Mouse (Mus musculus): ENCODE data around the gene Mut. TPM values are rescaled to one million over a fixed set of nuclear protein-coding genes. Genes with fewer than 3 reads are reported as not detected.
A peak's percentile ranks its signal among the peaks of the same experiment; 100 is the strongest.

The Mut gene
- 10 to 100 TPM; 24.4 to 27.3 TPM for total RNA-seq (2021)

DNA sequence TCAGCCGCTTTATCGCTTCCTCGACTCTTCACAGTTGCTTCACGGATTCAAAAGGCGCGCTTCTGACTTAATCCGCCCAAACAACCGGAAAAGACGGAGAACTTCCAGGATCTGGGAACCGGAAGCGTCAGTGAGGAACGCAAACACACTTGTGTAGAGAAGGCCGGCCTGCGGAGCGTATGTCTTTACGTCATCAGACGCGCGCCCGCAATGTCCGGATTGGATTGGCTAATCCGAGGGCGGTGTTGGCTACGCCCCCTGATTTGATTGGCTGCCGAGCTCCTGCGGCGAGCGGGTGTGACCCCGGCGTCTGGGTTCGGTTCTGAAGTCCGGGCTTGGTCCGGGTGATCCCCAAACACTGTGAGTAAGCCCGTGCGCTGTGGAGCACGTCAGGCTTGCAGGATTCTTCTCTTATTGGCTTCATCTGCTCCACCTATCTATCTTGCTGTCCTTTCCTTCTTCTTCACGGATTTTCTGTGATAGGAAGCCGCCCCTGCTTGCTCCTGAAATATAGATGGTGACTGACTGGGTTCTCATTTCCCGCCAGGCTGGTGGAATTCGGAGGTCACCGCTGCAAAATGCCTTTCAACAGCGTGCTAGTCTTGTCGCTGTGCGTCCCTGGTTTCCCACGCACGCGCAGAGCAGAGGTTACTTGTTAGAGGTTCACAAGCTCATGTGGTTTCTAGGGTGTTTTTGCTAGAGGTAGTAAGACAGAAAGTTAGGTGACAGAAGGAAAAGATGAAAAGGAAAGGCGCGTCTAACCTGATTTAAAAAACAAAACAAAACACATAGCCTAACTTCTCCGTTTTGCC is at the start of gene Mut, which contains the start of gene Cenpq:
Gene Mut, plus strand, starts transcription at position 266 of the 812 bp plus-strand sequence.
Gene Cenpq, minus strand, starts transcription at position 628 of the 812 bp plus-strand sequence.
- intact Hi-C loops (cut with DNase I): no loop called here
- DNase-seq: peak; percentile 98

DNA sequence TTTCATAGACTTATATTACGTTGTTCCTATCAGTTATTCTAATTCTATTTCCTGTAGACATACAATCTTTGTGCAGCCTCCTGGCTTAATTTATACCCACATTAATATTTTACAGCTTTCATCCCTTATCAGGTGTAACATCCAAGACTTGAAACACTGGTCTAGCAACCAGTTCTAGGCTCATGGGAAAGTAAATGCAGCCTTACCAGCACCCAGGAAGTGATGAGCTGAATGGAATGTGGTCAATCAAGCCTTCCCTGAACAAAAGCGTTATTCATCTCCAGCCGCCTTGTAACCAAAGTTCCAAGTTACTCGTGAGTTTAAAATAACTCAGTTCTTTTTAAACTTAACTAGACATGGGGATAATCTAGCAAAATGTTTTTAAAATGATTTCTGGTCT is 49.3 kb upstream of the Mut start:
- no peak for DNase-seq
- intact Hi-C loops (cut with DNase I): no loop called here

DNA sequence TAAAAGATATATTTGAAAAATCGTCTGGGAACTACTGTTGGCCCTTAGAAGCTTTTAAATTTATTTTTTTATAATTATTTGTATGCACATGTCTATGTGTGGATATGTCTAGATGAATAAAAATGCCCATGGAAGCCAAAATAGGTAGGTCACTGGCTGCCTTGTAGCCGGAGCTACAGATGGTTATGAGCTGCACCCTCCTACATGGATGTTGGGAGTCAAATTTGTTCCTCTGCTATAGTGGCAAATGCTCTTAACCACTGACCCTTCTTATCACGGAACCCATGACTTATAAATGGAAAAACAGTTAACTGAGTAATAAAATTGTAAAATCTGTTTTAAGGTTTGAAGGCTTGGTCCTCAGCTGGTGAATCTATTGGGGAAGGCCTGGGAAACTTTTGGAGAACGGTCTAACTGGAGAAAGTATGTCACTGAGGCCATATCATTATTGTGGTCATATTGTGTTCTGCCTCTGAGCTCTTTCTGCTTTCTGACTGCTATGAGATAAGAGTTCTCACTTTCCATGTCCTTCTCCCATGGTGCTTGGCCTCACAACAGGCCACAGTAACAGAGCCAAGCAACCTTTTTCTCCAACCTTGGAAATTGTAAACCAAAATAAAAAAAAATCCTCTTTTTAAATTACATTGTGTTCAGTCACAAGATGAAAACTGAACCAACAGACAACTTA is 46.5 kb upstream of the Mut start:
- intact Hi-C loops (cut with DNase I): no loop called here
- DNase-seq: no peak

DNA sequence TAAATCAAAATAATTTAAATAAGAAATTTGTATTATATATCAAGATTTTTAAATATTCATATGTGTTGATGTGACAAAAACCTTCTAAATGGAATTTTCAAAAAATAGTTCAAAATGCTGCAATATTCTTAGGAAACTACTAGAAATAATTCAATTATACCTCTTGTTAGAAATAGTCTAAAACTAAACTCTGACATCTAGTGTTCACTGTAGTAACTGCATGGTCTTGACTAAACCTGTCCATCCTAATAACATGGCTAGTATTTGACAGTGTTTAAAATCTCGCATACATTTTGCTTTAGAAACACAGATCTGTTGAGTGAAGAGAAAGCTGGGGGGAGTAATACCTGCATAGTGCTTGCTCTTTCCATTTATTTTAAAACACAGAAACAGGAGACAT is 37.6 kb upstream of the Mut start:
- intact Hi-C loops (cut with DNase I): loop anchor here (10.0 kb wide), 1 partner anchor 742 kb away; no protein-coding TSS in a partner anchor
- DNase-seq: no peak

DNA sequence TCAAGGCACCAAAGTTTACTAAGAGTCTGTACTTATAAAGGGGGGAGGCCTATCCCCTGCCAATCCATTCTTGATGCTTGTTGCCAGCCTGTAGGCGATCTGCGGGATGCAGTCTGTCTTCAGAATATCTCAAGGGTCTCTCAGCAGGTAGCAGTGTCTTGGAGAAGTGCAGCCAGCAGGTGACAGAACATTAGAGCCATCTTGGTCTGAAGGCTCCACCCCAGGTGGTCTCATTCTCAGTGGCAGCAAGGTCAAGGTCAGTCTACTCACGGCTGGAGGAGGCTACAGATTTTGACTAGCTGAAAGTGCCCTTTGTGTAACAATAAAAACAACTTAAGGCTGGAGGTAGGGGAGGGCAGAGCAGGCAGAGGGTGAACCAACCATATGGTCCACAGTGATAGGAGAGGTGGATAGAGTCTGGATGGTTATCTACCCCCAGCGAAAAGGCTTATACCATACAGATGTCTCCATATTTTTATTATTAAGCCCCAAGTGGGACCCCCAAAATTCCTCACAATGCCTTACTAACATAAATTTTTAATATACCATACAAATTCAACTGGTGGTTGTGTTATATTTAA is 34.6 kb upstream of the Mut start:
- DNase-seq: no peak
- intact Hi-C loops (cut with DNase I): loop anchor here (10.0 kb wide), 1 partner anchor 745 kb away; no protein-coding TSS in a partner anchor

DNA sequence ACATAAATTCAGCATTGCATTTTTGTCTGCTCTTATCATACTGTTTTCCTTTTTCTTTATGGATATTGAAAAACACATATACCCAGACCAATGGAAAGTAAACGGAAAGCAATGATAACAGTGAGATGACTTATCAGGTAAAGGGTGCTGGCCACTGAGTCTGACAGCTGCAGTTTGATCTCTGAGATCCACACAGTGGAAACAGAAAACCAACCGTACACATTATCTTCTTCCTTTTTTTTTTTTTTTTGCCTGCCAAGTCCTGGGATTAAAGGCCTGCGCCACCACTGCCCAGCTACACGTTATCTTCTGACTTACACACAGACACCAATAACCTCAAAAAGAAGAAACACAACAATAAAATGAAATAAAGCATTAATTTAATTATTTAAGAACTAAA is 31.1 kb upstream of the Mut start:
- DNase-seq: no peak
- intact Hi-C loops (cut with DNase I): no loop called here

DNA sequence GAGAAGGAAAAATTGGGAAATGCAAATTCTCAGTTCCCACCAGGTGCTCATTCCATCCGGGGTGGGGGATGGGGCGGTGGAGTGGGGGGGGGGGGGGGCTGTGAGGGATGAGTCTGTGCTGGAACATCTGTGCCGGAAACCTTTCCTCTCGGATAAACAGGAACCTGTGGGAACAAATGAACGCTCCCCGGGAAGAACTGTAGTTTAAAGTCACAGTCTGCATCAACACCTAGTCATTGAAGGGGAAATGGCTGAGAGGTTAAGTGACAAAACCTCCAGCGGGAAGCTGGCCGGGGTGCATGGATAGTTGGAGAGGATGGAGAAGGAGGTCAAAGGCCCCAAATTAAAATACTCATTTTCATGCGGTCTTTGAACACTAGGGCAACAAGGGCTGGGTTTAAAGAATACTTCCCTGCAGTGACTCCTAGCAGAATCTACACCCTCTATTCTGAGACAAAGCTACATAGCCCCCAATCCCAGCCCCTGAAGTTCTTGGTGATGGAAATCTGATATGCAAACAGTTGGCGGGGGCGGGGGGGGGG is 30.4 kb upstream of the Mut start:
- intact Hi-C loops (cut with DNase I): no loop called here
- DNase-seq: peak; percentile 1

DNA sequence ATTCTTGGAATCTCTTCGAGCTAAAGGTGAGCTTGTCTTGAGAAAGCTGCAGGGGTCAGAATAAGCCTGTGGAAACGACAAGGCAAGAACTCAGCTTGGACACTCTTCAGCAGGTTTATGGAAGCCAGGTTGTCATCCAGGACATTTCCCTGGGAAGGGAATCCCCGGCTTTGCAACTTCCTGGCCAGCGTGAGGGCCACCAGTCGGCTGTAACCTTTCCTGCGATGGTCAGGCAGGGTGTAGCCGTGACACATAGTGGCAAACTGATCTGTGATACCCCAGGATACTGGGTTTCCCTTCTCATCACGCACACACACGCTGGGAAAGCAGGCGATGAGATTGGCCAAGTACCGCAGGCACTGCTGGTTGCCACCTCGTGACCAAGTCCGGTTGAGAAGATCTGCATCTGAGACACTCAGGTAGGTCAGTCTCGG is 29.7 kb upstream of the Mut start:
- intact Hi-C loops (cut with DNase I): no loop called here
- DNase-seq: peak; percentile 12

DNA sequence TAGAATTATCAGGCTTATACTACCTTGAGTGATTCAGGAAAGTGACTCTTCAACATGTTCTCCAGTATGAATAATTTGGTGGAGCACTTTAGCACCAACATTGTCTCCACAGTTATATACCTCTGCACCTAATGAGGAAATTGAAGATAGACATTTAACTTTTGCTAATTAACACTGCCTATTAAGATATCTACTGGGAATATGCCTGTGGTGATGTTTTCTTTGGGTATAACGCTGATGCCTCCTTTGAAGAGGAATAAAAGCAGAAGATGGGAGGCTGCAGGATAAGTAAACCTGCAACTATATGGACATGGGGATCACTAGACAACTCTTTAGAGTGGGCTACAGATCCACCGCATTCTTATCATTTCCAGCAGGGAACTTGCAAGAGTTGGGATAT is 20.2 kb upstream of the Mut start, which contains the start of gene Glyatl3:
Gene Glyatl3, minus strand, starts transcription at position 101 of the 400 bp plus-strand sequence.
- intact Hi-C loops (cut with DNase I): no loop called here
- no peak for DNase-seq

DNA sequence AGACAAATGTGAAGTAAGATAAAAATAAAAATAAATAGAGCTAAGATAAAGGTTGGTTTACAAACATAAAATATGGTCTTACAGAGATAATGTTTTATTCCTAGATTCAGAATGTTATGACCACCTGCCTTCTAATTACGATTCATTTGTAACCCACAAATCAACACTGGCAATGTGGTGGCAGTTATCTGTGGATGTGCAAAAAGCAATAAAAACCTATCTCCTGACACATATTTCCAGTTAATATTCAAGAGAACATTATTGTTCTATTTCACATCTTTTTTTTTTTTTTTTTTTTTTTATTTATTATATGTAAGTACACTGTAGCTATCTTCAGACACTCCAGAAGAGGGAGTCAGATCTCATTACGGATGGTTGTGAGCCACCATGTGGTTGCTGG is 19.0 kb upstream of the Mut start:
- intact Hi-C loops (cut with DNase I): no loop called here
- DNase-seq: no peak

DNA sequence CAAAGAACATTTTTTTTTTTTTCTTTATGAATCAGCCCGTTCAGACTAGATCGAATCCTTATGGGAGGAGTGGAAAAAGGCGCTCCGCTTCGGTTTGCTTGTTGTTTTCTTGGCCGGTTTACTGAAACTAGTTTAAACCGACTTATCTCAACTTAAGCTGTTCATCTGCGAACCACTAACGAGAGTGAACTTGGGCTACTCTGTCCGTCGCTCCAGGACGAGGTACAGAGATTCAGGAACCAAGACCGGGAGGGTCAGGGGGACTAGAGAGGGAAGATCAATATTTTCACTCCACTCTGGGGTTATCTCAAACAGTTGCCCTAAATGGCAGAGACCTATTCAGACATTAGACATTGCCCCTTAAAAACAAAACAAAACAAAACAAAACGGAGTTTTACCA is 500 bp upstream of the Mut start:
- no peak for DNase-seq
- intact Hi-C loops (cut with DNase I): no loop called here

DNA sequence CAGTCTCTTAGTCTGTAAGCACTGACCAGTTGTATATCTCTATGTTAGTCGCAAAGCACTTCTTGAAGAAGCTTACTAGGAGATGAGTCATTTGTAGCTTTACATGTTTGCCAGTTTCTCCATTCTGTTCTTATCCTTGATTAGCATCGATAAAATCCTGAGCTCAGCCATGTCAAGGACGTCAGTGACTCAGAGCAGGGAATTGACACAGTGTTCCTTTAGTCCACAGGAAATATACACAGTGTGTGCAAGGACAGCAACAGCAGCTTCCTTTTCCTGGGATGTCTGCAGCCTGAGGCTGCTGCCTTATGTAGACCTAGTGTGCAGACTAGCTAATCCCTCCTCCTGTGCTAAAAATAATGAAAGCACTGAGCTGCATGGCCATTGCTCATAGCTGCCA is 14.0 kb downstream of the Mut start:
- intact Hi-C loops (cut with DNase I): no loop called here
- no peak for DNase-seq

DNA sequence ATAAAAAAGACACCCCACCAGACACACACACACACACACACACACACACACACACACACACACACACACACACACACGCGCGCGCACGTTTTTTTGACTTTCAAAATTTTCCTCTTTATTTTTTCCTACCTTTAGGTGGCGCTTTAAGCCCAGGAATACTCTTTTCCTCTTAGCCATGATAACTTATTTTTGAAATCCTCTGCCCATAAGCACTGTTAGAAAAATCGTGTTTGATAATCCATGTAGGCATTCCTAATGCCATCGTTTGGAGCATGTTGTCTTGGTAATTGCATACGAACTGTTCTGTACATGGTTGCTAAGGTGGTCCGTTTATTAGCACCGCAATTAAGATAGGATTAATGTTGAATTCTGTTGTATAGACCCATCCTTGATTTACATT is 43.4 kb downstream of the Mut start:
- intact Hi-C loops (cut with DNase I): loop anchor here (5.0 kb wide), 1 partner anchor 1624 kb away; no protein-coding TSS in a partner anchor
- no peak for DNase-seq

DNA sequence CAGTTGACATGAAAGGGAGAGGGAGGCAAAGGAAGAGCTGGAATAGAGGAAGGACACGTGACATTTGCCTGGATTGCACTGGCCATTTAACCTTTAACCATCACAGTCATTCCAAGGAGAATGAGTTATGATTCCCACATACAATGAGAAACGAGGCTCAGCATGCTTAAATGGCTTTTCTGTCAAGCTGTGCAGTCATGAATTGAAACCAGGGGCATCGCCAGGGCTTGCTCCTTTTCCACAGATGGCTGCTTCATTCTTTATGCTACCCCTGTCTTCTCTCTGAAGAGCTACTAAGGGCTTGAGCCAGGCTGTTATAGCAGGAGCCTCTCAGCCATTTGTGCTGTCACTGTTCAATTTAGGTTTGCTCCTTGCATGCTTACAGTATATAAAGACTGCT is 57.6 kb downstream of the Mut start:
- intact Hi-C loops (cut with DNase I): no loop called here

More for the DNA sequence above, 57.6 kb downstream of the Mut start:
- DNase-seq: no peak

Other genes with a start within 250 kb of the Mut start
- not detected for gene Esp1, start 207.6 kb upstream of the Mut start, total RNA-seq (2021)
- not detected for gene Crisp2, start 127.7 kb upstream of the Mut start, total RNA-seq (2021)
- gene Rhag, start 123.6 kb upstream of the Mut start, total RNA-seq (2021): not detected
- gene 9130008F23Rik, start 54.1 kb upstream of the Mut start, total RNA-seq (2021): under 1 TPM; 0.95 to 0.96 TPM
- gene Glyatl3, start 20.3 kb upstream of the Mut start, total RNA-seq (2021): not detected
- 1 to 10 TPM; 5.7 to 6.6 TPM for gene Cenpq, start 362 bp downstream of the Mut start, total RNA-seq (2021)

Data from left cerebral cortex, postnatal 4 days (tissue).